Mouse (Mus musculus): Measurements from ENCODE around the gene Lpp.
"Not testable (repeated sequence)": the region's sequence is repeated elsewhere in the genome, so short reads cannot be mapped to it uniquely, and the experiment has no call there.

Gene Lpp

DNA sequence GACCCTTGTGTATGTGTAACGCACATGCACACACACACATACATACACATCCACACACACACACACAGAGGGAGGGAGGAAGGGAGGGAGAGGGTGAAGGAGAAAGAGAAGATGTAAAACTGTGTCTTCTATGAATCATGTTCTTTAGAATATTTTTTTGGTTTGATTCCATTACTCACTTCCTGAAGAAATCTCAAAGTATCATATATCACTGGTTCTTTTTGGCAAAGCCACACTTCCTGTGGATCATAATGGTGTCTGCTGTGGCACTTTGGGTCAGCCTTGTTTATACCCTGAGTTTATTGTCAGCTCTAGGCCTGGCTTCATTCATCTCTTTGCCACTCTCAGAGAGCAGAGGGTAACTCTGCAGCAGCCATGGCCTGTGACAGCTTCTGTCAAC lies 584.5 kb downstream of the Lpp start:
- DNase-seq (ENCODE audit: low read depth, low spot score) = no peak

DNA sequence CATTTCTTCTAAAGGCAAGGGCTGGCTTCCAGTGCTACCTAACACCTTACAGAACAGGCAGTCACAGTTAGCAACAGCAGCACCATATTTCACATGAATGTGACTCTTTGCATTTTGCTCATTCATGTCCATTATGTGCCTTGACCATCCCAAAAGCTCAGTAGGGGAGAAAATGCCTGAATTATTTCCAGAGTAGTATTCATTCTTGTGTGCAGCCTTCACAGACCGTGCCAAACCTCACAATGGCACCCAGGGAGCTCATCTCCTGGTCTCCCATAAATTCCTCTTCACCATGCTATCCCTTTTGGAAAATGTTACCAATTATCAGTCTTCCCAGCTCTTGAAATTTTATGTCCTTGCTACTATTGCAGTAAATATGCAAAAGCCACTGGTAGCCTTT lies 584.9 kb downstream of the Lpp start:
- DNase-seq (ENCODE audit: low read depth, low spot score) = no peak

DNA sequence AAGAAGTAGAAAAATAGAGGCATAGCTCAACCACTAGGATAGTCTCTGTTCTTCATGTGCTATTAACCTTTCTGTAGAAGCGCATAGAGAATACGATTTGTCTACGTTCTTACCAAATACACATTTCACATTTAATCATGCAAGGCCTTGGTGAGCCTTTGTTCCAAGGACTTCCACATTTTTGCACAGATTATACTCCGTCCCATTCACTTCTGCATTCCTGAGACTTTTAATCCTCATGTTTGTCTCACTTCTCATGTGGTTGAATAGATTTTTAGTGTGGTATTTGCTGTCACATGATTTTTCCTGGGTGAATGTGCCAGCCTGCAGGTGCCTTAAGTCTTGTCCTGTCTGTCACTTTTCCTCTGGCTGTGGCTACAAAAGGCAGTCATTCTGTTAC lies 586.1 kb downstream of the Lpp start:
- DNase-seq (ENCODE audit: low read depth, low spot score) = no peak

GRCm38 (mm10) chr16:24982828-24983227 lies 589.5 kb downstream of the Lpp start:
- no peak for DNase-seq (ENCODE audit: low read depth, low spot score)

GRCm38 (mm10) chr16:24990331-24990730 lies 597.0 kb downstream of the Lpp start:
- no peak for DNase-seq (ENCODE audit: low read depth, low spot score)

DNA sequence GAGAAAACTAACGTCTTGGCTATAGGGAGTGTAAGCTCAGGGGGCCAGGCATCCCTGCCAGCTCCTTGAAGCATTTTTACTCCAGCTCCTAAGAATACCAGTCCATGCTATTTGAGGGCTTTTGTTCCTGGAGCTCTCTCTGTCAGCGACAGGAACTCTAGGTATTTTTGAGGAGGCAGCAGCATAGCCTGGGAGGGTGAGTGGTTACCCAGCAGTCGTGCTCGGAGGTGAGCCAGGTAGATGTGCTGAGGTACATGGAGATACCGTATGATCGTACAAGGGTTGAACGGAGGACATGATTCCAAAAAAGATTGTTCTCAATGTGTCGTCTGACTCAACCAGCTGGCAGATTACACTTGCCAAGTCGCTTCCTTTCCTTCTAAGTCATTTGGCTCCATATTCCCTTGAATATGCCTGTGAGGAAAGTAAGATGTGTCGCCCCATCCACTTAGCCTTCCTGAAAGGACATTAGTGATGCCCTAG lies 597.8 kb downstream of the Lpp start:
- no peak for DNase-seq (ENCODE audit: low read depth, low spot score)

GRCm38 (mm10) chr16:24991995-24992394 lies 598.7 kb downstream of the Lpp start:
- DNase-seq (ENCODE audit: low read depth, low spot score) = no peak

- DNase-seq (ENCODE audit: low read depth, low spot score) = no peak
Measured at GRCm38 (mm10) chr16:24992494-24992893, 599.2 kb downstream of the Lpp start.

- no peak for DNase-seq (ENCODE audit: low read depth, low spot score)
Measured at GRCm38 (mm10) chr16:25010980-25011877, 617.9 kb downstream of the Lpp start.

DNA sequence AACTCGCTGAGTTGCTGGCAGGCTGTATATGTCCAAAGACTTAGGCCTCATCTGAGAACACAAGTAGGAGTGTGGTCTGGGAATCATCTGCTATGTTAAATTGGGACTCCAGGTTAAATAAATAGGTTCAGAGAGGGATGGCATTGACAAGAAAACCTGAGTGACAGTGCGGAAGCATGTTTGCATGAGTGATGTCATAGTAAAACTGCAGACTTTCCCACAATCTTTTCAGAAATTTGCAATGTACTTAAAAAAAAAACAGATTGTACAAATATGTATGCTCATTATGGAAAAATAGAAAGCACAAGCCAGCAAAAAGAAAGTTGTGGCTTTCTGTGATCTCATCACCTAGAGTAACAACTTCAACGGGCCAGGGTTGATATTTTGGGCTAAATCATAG lies 619.6 kb downstream of the Lpp start:
- no peak for DNase-seq (ENCODE audit: low read depth, low spot score)

GRCm38 (mm10) chr16:25016261-25016836 lies 623.0 kb downstream of the Lpp start:
- DNase-seq (ENCODE audit: low read depth, low spot score) = no peak

DNA sequence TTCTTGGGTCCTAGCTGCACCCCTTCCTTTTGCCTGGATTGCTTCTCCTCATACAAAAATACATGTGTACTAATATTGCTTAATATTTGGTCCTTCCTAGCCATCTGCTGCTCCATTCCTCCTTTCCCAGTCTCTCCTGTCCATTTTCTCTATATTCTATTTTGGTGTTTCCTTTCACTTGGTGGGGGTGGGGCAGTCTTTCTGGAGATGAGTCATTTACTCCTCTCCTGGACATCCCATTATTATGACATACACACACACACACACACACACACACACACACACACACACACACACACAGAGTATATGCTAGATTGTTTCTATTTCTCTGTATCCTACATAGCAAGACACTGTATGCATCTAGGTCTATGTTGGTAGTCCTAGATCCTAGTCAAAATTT lies 623.7 kb downstream of the Lpp start:
- DNase-seq (ENCODE audit: low read depth, low spot score) = no peak

DNA sequence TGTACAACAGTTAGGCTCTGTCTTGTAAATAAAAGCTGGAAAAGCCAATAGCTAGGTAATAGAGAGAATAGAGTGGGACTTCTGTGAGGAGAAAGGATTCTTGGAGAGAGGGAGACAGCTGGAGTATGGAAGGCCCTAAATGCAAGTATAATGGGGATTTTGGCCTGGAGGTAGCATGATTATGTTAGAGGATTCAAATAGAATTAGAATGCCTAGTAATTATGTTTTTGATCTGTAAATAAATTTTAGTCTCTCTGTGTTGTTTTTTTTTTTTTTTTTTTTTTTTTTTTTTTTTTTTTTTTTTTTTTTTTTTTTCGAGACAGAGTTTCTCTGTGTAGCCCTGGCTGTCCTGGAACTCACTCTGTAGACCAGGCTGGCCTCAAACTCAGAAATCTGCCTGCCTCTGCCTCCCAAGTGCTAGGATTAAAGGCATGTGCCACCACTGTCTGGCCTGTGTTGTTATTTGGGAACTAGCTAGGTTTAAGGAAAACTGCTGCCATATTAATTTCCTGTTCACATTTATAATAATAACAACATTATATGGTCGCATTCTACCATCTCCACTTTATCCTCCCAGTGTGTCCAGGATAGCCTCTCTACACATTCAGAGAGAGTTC lies 628.5 kb downstream of the Lpp start:
- DNase-seq (ENCODE audit: low read depth, low spot score) = not testable (repeated sequence)

- DNase-seq (ENCODE audit: low read depth, low spot score) = no peak
Measured at GRCm38 (mm10) chr16:25024591-25024990, 631.3 kb downstream of the Lpp start.

DNA sequence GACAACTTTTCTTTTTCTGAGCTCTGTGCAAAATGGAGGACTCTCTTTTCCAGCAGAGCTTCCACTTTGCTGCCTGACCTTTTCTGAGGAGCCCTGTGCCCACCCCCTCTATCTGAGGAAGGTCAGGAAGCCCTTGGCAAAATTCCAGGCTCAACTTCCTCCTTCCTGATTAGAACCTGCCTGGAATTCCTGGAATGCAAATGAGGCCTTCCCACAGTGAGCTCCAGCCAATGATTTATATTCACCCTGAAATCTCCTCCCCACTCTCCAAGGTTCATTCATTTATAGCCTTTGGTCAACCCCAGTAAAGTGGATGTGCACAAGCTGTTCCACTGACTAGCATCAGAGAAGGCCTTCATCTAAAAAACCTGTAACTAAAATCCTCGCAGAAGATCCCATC lies 632.9 kb downstream of the Lpp start:
- peak; percentile 91 for DNase-seq (ENCODE audit: low read depth, low spot score)

- no peak for DNase-seq (ENCODE audit: low read depth, low spot score)
Measured at GRCm38 (mm10) chr16:25029548-25029947, 636.2 kb downstream of the Lpp start.

GRCm38 (mm10) chr16:25037361-25037760 lies 644.1 kb downstream of the Lpp start:
- peak; percentile 66 for DNase-seq (ENCODE audit: low read depth, low spot score)

GRCm38 (mm10) chr16:25038529-25038928 lies 645.2 kb downstream of the Lpp start:
- peak; percentile 96 for DNase-seq (ENCODE audit: low read depth, low spot score)

- peak; percentile 97 for DNase-seq (ENCODE audit: low read depth, low spot score)
Measured at GRCm38 (mm10) chr16:25039904-25040303, 646.6 kb downstream of the Lpp start.

GRCm38 (mm10) chr16:25041165-25041564 lies 647.9 kb downstream of the Lpp start:
- DNase-seq (ENCODE audit: low read depth, low spot score) = no peak

GRCm38 (mm10) chr16:25041855-25042529 lies 648.7 kb downstream of the Lpp start:
- DNase-seq (ENCODE audit: low read depth, low spot score) = peak; percentile 62

All from ZHBTc4 (cell line).